Mouse (Mus musculus): ENCODE results near the gene Cela1.
A peak's percentile ranks its signal among the peaks of the same experiment; 100 is the strongest.

Cela1 gene

GRCm38 (mm10) chr15:100670833-100671232 lies 16.9 kb downstream of the Cela1 start:
- no peak for DNase-seq (ENCODE audit: low spot score in 2 of 2)

GRCm38 (mm10) chr15:100670004-100670403 lies 17.7 kb downstream of the Cela1 start:
- DNase-seq (ENCODE audit: low spot score in 2 of 2) = no peak

- DNase-seq (ENCODE audit: low spot score in 2 of 2) = no peak
These were observed 18.4 kb downstream of the Cela1 start, which contains the start of gene Bin2 for GRCm38 (mm10) chr15:100669337-100669736. Gene Bin2 (minus strand): TSS chr15:100669553.

GRCm38 (mm10) chr15:100667871-100668545 lies 19.7 kb downstream of the Cela1 start:
- no peak for DNase-seq (ENCODE audit: low spot score in 2 of 2)

GRCm38 (mm10) chr15:100667420-100667819 lies 20.3 kb downstream of the Cela1 start:
- no peak for DNase-seq (ENCODE audit: low spot score in 2 of 2)

- DNase-seq (ENCODE audit: low spot score in 2 of 2) = no peak
These were observed 20.9 kb downstream of the Cela1 start for GRCm38 (mm10) chr15:100666851-100667250.

- no peak for DNase-seq (ENCODE audit: low spot score in 2 of 2)
These were observed 21.5 kb downstream of the Cela1 start for GRCm38 (mm10) chr15:100666219-100666696.

- DNase-seq (ENCODE audit: low spot score in 2 of 2) = no peak
These were observed 22.1 kb downstream of the Cela1 start for GRCm38 (mm10) chr15:100665411-100666218.

GRCm38 (mm10) chr15:100664813-100665274 lies 22.9 kb downstream of the Cela1 start:
- DNase-seq (ENCODE audit: low spot score in 2 of 2) = no peak

GRCm38 (mm10) chr15:100660805-100661204 lies 26.9 kb downstream of the Cela1 start:
- DNase-seq (ENCODE audit: low spot score in 2 of 2) = no peak

- DNase-seq (ENCODE audit: low spot score in 2 of 2) = no peak
These were observed 27.4 kb downstream of the Cela1 start for GRCm38 (mm10) chr15:100660306-100660705.

GRCm38 (mm10) chr15:100655201-100655600 lies 32.5 kb downstream of the Cela1 start:
- DNase-seq (ENCODE audit: low spot score in 2 of 2) = no peak

- no peak for DNase-seq (ENCODE audit: low spot score in 2 of 2)
These were observed 33.5 kb downstream of the Cela1 start for GRCm38 (mm10) chr15:100654271-100654670.

GRCm38 (mm10) chr15:100651610-100652009 lies 36.1 kb downstream of the Cela1 start:
- peak; percentile 61 to 85 for DNase-seq (ENCODE audit: low spot score in 2 of 2)

GRCm38 (mm10) chr15:100650111-100650510 lies 37.6 kb downstream of the Cela1 start:
- DNase-seq (ENCODE audit: low spot score in 2 of 2) = no peak

- DNase-seq (ENCODE audit: low spot score in 2 of 2) = no peak
These were observed 41.6 kb downstream of the Cela1 start for GRCm38 (mm10) chr15:100646161-100646560.

- no peak for DNase-seq (ENCODE audit: low spot score in 2 of 2)
These were observed 45.3 kb downstream of the Cela1 start for GRCm38 (mm10) chr15:100642451-100642850.

- no peak for DNase-seq (ENCODE audit: low spot score in 2 of 2)
These were observed 46.4 kb downstream of the Cela1 start for GRCm38 (mm10) chr15:100641226-100641810.

- peak in 1 of 2 experiments; percentile 42 for DNase-seq (ENCODE audit: low spot score in 2 of 2)
These were observed 47.6 kb downstream of the Cela1 start for GRCm38 (mm10) chr15:100639972-100640750.

- no peak for DNase-seq (ENCODE audit: low spot score in 2 of 2)
These were observed 50.1 kb downstream of the Cela1 start for GRCm38 (mm10) chr15:100637661-100638060.

GRCm38 (mm10) chr15:100636700-100637501 lies 50.8 kb downstream of the Cela1 start, which contains the start of gene Smagp:
Gene Smagp (minus strand): TSS chr15:100636940.
- peak; percentile 42 to 56 for DNase-seq (ENCODE audit: low spot score in 2 of 2)
